Mouse (Mus musculus): ENCODE measurements around the gene Ffar4. TPM values are rescaled to one million over a fixed set of nuclear protein-coding genes. Genes with fewer than 3 reads are reported as not detected.

Ffar4 gene
- polyA plus RNA-seq (2015; fragmentation: Nextera tagmentation; extraction: Ambion mirVana), result 0.41 and 0.57 TPM in 2 replicates

- H3K27me3 ChIP-seq, result peaks cover 53% of the 10 kb centered on the region
- peak within 1 kb of the TSS; percentile 29 for H3K4me3 ChIP-seq
- H3K27ac ChIP-seq, result no peak within 1 kb of the TSS
- H3K36me3 ChIP-seq, result no peaks in the 10 kb centered on the region
- under 1% methylated on average over 75 of the region's 77 CpGs for WGBS
- H3K4me2 ChIP-seq, result peak within 1 kb of the TSS; percentile 47
- H3K4me1 ChIP-seq, result peaks cover 13% of the 10 kb centered on the region
- no peaks in the 10 kb centered on the region for H3K9me3 ChIP-seq
- H3K9ac ChIP-seq, result no peak within 1 kb of the TSS
- ATAC-seq (ENCODE audit: insufficient number of reproducible peaks, low FRiP score, low TSS enrichment, low read depth), result no peak
Measured at GRCm38 (mm10) chr19:38096858-38097758, at the start of gene Ffar4. Ffar4 (plus strand) TSS chr19:38097071.

GRCm38 (mm10) chr19:38049686-38050085, 47.2 kb upstream of the Ffar4 start:
- no peak overlapping the region for H3K9ac ChIP-seq
- 89% methylated on average over 1 of the region's 1 CpGs for WGBS
- ATAC-seq (ENCODE audit: insufficient number of reproducible peaks, low FRiP score, low TSS enrichment, low read depth), result no peak

GRCm38 (mm10) chr19:38053227-38054041, 43.4 kb upstream of the Ffar4 start:
- H3K36me3 ChIP-seq, result no peaks in the 10 kb centered on the region
- no peaks in the 10 kb centered on the region for H3K27me3 ChIP-seq
- no peaks in the 10 kb centered on the region for H3K9me3 ChIP-seq
- H3K9ac ChIP-seq, result peak overlapping the region; percentile 39; the same call in 1 of the 2 replicates
- no peak overlapping the region for H3K27ac ChIP-seq
- ATAC-seq (ENCODE audit: insufficient number of reproducible peaks, low FRiP score, low TSS enrichment, low read depth), result no peak
- H3K4me3 ChIP-seq, result peak overlapping the region; percentile 78
- peaks cover 21% of the 10 kb centered on the region for H3K4me1 ChIP-seq
- 25% methylated on average over 8 of the region's 8 CpGs for WGBS
- H3K4me2 ChIP-seq, result peak overlapping the region; percentile 77

More at GRCm38 (mm10) chr19:38049686-38050085, 47.2 kb upstream of the Ffar4 start:
- peaks cover 8% of the 10 kb centered on the region; the same call in 1 of the 2 replicates for H3K4me1 ChIP-seq
- no peaks in the 10 kb centered on the region for H3K36me3 ChIP-seq
- H3K9me3 ChIP-seq, result no peaks in the 10 kb centered on the region
- H3K27ac ChIP-seq, result no peak overlapping the region
- H3K4me2 ChIP-seq, result no peak overlapping the region
- no peaks in the 10 kb centered on the region for H3K27me3 ChIP-seq
- H3K4me3 ChIP-seq, result no peak overlapping the region

GRCm38 (mm10) chr19:38054149-38054719, 42.6 kb upstream of the Ffar4 start:
- Histone ChIP-seq H3K4me2 (peak overlapping the region; percentile 77), H3K36me3 (peaks cover 3% of the 10 kb centered on the region; the same call in 1 of the 2 replicates), H3K9ac (peak overlapping the region; percentile 39; the same call in 1 of the 2 replicates), H3K4me1 (peaks cover 21% of the 10 kb centered on the region), H3K4me3 (peak overlapping the region; percentile 78), H3K27me3 (no peaks in the 10 kb centered on the region), H3K27ac (0 out of 2 replicates have a peak overlapping the region, but pooled peaks have one; percentile 47), H3K9me3 (no peaks in the 10 kb centered on the region)
- ATAC-seq (ENCODE audit: insufficient number of reproducible peaks, low FRiP score, low TSS enrichment, low read depth), result peak; percentile 89
- under 1% methylated on average over 23 of the region's 23 CpGs for WGBS

- H3K9ac ChIP-seq, result peak within 1 kb of the TSS; percentile 41
- H3K4me2 ChIP-seq, result peak within 1 kb of the TSS; percentile 77
- H3K9me3 ChIP-seq, result no peaks in the 10 kb centered on the region
- H3K4me3 ChIP-seq, result peak within 1 kb of the TSS; percentile 78
- ATAC-seq (ENCODE audit: insufficient number of reproducible peaks, low FRiP score, low TSS enrichment, low read depth), result peak; percentile 97
- WGBS, result under 1% methylated on average over 35 of the region's 36 CpGs
- peaks cover 8% of the 10 kb centered on the region for H3K36me3 ChIP-seq
- H3K4me1 ChIP-seq, result peaks cover 21% of the 10 kb centered on the region
- H3K27ac ChIP-seq, result peak within 1 kb of the TSS; percentile 47; the same call in 1 of the 2 replicates
- no peaks in the 10 kb centered on the region for H3K27me3 ChIP-seq
Measured at GRCm38 (mm10) chr19:38054720-38055192, 42.1 kb upstream of the Ffar4 start, which contains the start of gene Cep55. Cep55 (plus strand) TSS chr19:38055011.

GRCm38 (mm10) chr19:38055798-38056197, 41.1 kb upstream of the Ffar4 start:
- Histone ChIP-seq H3K9me3 (no peaks in the 10 kb centered on the region), H3K4me3 (peak overlapping the region; percentile 78), H3K36me3 (peaks cover 16% of the 10 kb centered on the region), H3K4me2 (peak overlapping the region; percentile 77), H3K27ac (no peak overlapping the region), H3K4me1 (peaks cover 21% of the 10 kb centered on the region), H3K27me3 (no peaks in the 10 kb centered on the region), H3K9ac (no peak overlapping the region)
- ATAC-seq (ENCODE audit: insufficient number of reproducible peaks, low FRiP score, low TSS enrichment, low read depth), result no peak
- 11% methylated on average over 6 of the region's 6 CpGs for WGBS

GRCm38 (mm10) chr19:38056276-38056675, 40.6 kb upstream of the Ffar4 start:
- 60% methylated on average over 3 of the region's 3 CpGs for WGBS
- H3K4me1 ChIP-seq, result peaks cover 21% of the 10 kb centered on the region
- H3K9me3 ChIP-seq, result no peaks in the 10 kb centered on the region
- H3K27me3 ChIP-seq, result no peaks in the 10 kb centered on the region
- H3K4me3 ChIP-seq, result peak overlapping the region; percentile 78; the same call in 1 of the 2 replicates
- H3K9ac ChIP-seq, result no peak overlapping the region
- H3K27ac ChIP-seq, result no peak overlapping the region
- peak overlapping the region; percentile 77 for H3K4me2 ChIP-seq
- no peak for ATAC-seq (ENCODE audit: insufficient number of reproducible peaks, low FRiP score, low TSS enrichment, low read depth)
- H3K36me3 ChIP-seq, result peaks cover 21% of the 10 kb centered on the region

- H3K36me3 ChIP-seq, result peaks cover 22% of the 10 kb centered on the region
- no peaks in the 10 kb centered on the region for H3K9me3 ChIP-seq
- no peak overlapping the region for H3K27ac ChIP-seq
- H3K27me3 ChIP-seq, result no peaks in the 10 kb centered on the region
- no peak overlapping the region for H3K9ac ChIP-seq
- H3K4me3 ChIP-seq, result no peak overlapping the region
- no peak overlapping the region for H3K4me2 ChIP-seq
- 78% methylated on average over 8 of the region's 8 CpGs for WGBS
- no peak for ATAC-seq (ENCODE audit: insufficient number of reproducible peaks, low FRiP score, low TSS enrichment, low read depth)
- peaks cover 21% of the 10 kb centered on the region for H3K4me1 ChIP-seq
Measured at GRCm38 (mm10) chr19:38056931-38057330, 39.9 kb upstream of the Ffar4 start.

GRCm38 (mm10) chr19:38063201-38063600, 33.7 kb upstream of the Ffar4 start:
- Histone ChIP-seq H3K9me3 (no peaks in the 10 kb centered on the region), H3K27ac (no peak overlapping the region), H3K27me3 (no peaks in the 10 kb centered on the region), H3K4me2 (no peak overlapping the region), H3K4me1 (no peaks in the 10 kb centered on the region), H3K36me3 (peaks cover 41% of the 10 kb centered on the region), H3K9ac (no peak overlapping the region), H3K4me3 (no peak overlapping the region)
- WGBS, result 88% methylated on average over 3 of the region's 3 CpGs
- no peak for ATAC-seq (ENCODE audit: insufficient number of reproducible peaks, low FRiP score, low TSS enrichment, low read depth)

- WGBS, result 93% methylated on average over 1 of the region's 1 CpGs
- no peak for ATAC-seq (ENCODE audit: insufficient number of reproducible peaks, low FRiP score, low TSS enrichment, low read depth)
- Histone ChIP-seq H3K9me3 (no peaks in the 10 kb centered on the region), H3K27ac (no peak overlapping the region), H3K4me1 (no peaks in the 10 kb centered on the region), H3K27me3 (no peaks in the 10 kb centered on the region), H3K4me2 (no peak overlapping the region), H3K36me3 (peaks cover 40% of the 10 kb centered on the region), H3K9ac (no peak overlapping the region), H3K4me3 (no peak overlapping the region)
Measured at GRCm38 (mm10) chr19:38064051-38064450, 32.8 kb upstream of the Ffar4 start.

- Histone ChIP-seq H3K27me3 (no peaks in the 10 kb centered on the region), H3K36me3 (peaks cover 39% of the 10 kb centered on the region), H3K27ac (no peak overlapping the region), H3K4me3 (no peak overlapping the region), H3K9ac (no peak overlapping the region), H3K9me3 (no peaks in the 10 kb centered on the region), H3K4me2 (no peak overlapping the region), H3K4me1 (no peaks in the 10 kb centered on the region)
- WGBS, result 91% methylated on average over 5 of the region's 5 CpGs
- no peak for ATAC-seq (ENCODE audit: insufficient number of reproducible peaks, low FRiP score, low TSS enrichment, low read depth)
Measured at GRCm38 (mm10) chr19:38073226-38073625, 23.6 kb upstream of the Ffar4 start.
